Mouse (Mus musculus) hindbrain, embryonic 12.5 days (tissue): ENCODE data around the gene Rpl10a. TPM values are rescaled to one million over a fixed set of nuclear protein-coding genes. Genes with fewer than 3 reads are reported as not detected.

Experiments
- ATAC-seq: fragments of 200-750 bp; cut with Nextera tagmentation; 2 replicates; pipeline ENCODE4 v1.8.0; 2017; ENCODE audit warnings: moderate TSS enrichment; ENCODE audit not compliant: low FRiP score
- H3K27ac ChIP-seq: fragments of 300-500 bp; sonication (generic); 2 replicates; pipeline ENCODE4 v1.5.1; 2016; ENCODE audit warnings: mild to moderate bottlenecking
- H3K27me3 ChIP-seq: fragments of 300-500 bp; sonication (generic); 2 replicates; pipeline ENCODE4 v1.6.1; 2016; ENCODE audit warnings: mild to moderate bottlenecking
- H3K36me3 ChIP-seq: fragments of 300-500 bp; sonication (generic); 2 replicates; pipeline ENCODE4 v1.6.1; 2016; ENCODE audit warnings: mild to moderate bottlenecking
- H3K4me1 ChIP-seq: fragments of 300-500 bp; sonication (generic); 2 replicates; pipeline ENCODE4 v1.6.1; 2016
- H3K4me2 ChIP-seq: fragments of 300-500 bp; sonication (generic); replicated peaks from 2 replicates; pipeline ENCODE4 v1.6.1; 2016; ENCODE audit warnings: mild to moderate bottlenecking
- H3K4me3 ChIP-seq: fragments of 300-500 bp; sonication (generic); 2 replicates; pipeline ENCODE4 v1.5.1; 2016; ENCODE audit warnings: mild to moderate bottlenecking
- H3K9ac ChIP-seq: fragments of 300-500 bp; sonication (generic); 2 replicates; pipeline ENCODE4 v1.6.1; 2016; ENCODE audit warnings: mild to moderate bottlenecking, moderate library complexity
- H3K9me3 ChIP-seq: fragments of 300-500 bp; sonication (generic); replicated peaks from 2 replicates; pipeline ENCODE4 v1.6.1; 2016; ENCODE audit warnings: mild to moderate bottlenecking
- WGBS: fragments of 180-500 bp; shearing (Covaris S2); methylation state at CpG from one replicate; pipeline ENCODE4 v1.1.7; 2016; 5-methylcytosine and 5-hydroxymethylcytosine counted together
- polyA plus RNA-seq: library from polyadenylated mRNA; unstranded; fragments of >200 nt; fragmentation: Nextera tagmentation; extraction: Ambion mirVana; gene quantifications from 2 replicates; pipeline ENCODE4 v1.2.1, GENCODE M21; 2016

The Rpl10a gene
- polyA plus RNA-seq, 1 experiment from 2014 or later = 354 TPM

- Histone ChIP-seq H3K9ac (no peak overlapping the region), H3K27me3 (peaks cover 38% of the 10 kb centered on the region), H3K9me3 (no peaks in the 10 kb centered on the region), H3K4me2 (no peak overlapping the region), H3K36me3 (no peaks in the 10 kb centered on the region), H3K27ac (no peak overlapping the region), H3K4me1 (peaks cover 10% of the 10 kb centered on the region), H3K4me3 (no peak overlapping the region)
- no peak for ATAC-seq
- 5% methylated on average over 13 of the region's 13 CpGs for WGBS
Observed at GRCm38 (mm10) chr17:28368449-28368848, 40.2 kb downstream of the Rpl10a start.

GRCm38 (mm10) chr17:28369056-28369455 is 40.8 kb downstream of the Rpl10a start:
- no peak overlapping the region for H3K9ac ChIP-seq
- WGBS = 70% methylated on average over 5 of the region's 5 CpGs

DNA sequence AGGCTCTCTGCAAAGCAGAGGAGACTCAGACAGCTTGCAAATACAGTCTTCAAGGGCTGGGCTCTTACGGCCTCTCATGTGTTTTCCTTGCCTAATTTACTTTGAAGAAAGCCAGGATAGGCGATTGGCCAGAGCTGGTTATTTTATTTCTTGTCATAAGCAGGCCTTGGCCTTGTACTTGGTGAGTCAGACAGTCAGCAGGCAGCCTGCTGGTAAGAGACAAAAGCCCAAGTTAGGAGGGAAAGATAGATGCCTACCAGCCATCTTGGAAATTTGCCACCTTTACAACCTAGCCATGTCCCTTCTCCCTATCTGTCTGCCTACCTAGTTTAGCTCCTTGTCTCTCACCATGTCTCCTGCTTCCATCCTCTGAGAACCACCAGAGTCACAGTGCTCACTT is 43.0 kb downstream of the Rpl10a start:
- ATAC-seq = no peak
- Histone ChIP-seq H3K9ac (no peak overlapping the region), H3K27ac (no peak overlapping the region), H3K36me3 (no peaks in the 10 kb centered on the region), H3K4me1 (peaks cover 5% of the 10 kb centered on the region; the same call in 1 of the 2 replicates), H3K9me3 (no peaks in the 10 kb centered on the region), H3K4me2 (no peak overlapping the region), H3K4me3 (no peak overlapping the region), H3K27me3 (peaks cover 40% of the 10 kb centered on the region)
- WGBS = 79% methylated on average over 2 of the region's 2 CpGs

More at GRCm38 (mm10) chr17:28369056-28369455, 40.8 kb downstream of the Rpl10a start:
- Histone ChIP-seq H3K4me1 (peaks cover 5% of the 10 kb centered on the region), H3K36me3 (no peaks in the 10 kb centered on the region), H3K9me3 (no peaks in the 10 kb centered on the region), H3K4me2 (no peak overlapping the region), H3K27ac (no peak overlapping the region), H3K27me3 (peaks cover 38% of the 10 kb centered on the region), H3K4me3 (no peak overlapping the region)
- ATAC-seq = no peak

DNA sequence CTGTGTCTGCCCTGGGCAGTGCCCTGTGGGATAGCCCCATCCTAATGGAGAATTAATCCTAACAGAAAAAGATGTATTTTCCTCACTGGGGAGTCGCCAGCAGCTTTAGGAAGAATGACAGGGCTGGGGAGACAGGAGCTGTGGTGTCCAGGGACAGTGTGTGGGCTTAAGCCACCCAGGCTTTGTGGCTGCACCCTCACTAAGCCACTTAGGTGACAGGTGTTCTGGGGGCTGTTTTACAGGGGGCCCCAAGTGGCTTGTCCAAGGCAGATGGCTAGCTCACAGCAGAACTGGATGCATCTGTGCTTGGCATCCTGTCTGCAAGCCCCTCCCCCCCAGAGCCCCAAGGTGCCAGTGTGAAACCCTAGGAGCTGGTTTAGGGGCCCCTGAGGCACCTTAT is 43.7 kb downstream of the Rpl10a start:
- WGBS = 61% methylated on average over 1 of the region's 1 CpGs
- Histone ChIP-seq H3K27ac (no peak overlapping the region), H3K9me3 (no peaks in the 10 kb centered on the region), H3K4me2 (no peak overlapping the region), H3K9ac (no peak overlapping the region), H3K4me1 (peaks cover 5% of the 10 kb centered on the region; the same call in 1 of the 2 replicates), H3K36me3 (no peaks in the 10 kb centered on the region), H3K4me3 (no peak overlapping the region), H3K27me3 (peaks cover 42% of the 10 kb centered on the region)
- ATAC-seq = no peak

DNA sequence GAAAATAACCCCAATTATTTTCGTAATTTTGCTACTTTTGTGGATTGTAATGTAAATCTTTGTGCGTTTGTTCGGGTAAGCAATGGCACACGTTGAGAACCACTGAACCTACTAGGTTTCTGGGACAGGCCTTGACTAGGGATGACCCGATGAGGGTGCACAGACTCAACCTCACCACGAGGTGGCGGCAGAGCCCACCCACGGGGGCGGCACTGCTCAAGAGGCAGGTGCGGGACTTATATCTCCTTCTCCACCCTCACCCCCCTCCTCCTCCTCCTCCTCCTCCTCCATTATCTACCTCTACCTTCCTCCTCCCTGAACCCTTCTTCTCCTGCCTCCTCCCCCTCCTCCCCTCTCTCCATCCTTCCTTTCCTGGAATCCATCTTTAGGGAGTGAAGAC is 45.5 kb downstream of the Rpl10a start:
- no peaks in the 10 kb centered on the region for H3K36me3 ChIP-seq
- no peak overlapping the region for H3K27ac ChIP-seq
- no peak for ATAC-seq
- H3K4me1 ChIP-seq = peaks cover 5% of the 10 kb centered on the region; the same call in 1 of the 2 replicates
- 16% methylated on average over 9 of the region's 10 CpGs for WGBS
- H3K27me3 ChIP-seq = peaks cover 38% of the 10 kb centered on the region
- H3K9ac ChIP-seq = no peak overlapping the region
- H3K4me3 ChIP-seq = no peak overlapping the region
- H3K9me3 ChIP-seq = no peaks in the 10 kb centered on the region
- no peak overlapping the region for H3K4me2 ChIP-seq

DNA sequence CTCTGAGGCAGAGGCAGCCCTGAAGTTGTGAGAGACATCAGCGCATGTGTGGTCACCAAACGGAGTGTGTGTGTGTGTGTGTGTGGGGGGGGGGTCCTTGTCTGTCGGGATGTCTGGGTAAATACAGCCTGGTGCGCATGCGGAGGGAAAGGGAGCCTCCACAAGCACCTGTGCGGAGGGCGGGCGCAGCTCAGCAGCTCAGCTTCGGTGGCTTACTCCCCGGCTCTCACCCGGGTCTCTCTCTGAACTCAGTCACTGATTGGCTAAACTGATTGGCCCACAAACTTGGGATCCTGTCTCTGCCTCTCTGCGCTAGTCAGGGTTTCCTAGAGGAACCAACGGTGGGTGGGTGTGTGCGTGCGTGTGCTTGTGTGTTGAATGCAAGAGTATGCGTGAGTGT is 46.2 kb downstream of the Rpl10a start:
- H3K9ac ChIP-seq = no peak overlapping the region; the same call in 1 of the 2 replicates
- H3K36me3 ChIP-seq = no peaks in the 10 kb centered on the region
- H3K4me3 ChIP-seq = no peak overlapping the region
- H3K27ac ChIP-seq = no peak overlapping the region
- ATAC-seq = no peak
- peaks cover 5% of the 10 kb centered on the region; the same call in 1 of the 2 replicates for H3K4me1 ChIP-seq
- H3K27me3 ChIP-seq = peaks cover 38% of the 10 kb centered on the region
- H3K4me2 ChIP-seq = no peak overlapping the region
- no peaks in the 10 kb centered on the region for H3K9me3 ChIP-seq
- WGBS = 16% methylated on average over 15 of the region's 16 CpGs

DNA sequence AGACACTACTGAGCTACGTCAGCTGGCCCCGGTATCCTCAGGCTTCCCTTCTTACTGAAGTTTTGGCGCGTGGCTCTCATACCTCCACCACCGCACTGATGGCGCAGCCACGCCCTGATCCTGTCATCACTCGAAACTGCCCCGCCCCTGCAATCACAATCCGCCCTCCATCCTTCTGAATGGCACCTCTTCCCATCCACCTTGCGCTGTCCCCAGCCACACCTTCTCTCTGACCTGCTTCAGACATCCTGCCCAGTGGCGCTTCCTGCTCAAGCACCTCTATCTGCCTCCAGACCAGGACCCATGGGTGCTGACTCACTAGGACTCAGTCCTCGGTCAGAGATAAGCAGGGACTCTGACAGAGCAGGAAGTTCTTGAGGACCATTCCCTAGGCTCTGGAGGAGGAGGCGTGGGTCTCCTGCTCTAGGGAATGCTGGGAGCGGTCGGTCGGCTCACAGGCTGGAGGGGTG is 47.4 kb downstream of the Rpl10a start:
- Histone ChIP-seq H3K27ac (no peak overlapping the region), H3K36me3 (no peaks in the 10 kb centered on the region), H3K4me3 (no peak overlapping the region), H3K4me2 (no peak overlapping the region), H3K9me3 (no peaks in the 10 kb centered on the region), H3K27me3 (peaks cover 38% of the 10 kb centered on the region), H3K9ac (no peak overlapping the region), H3K4me1 (peaks cover 8% of the 10 kb centered on the region; the same call in 1 of the 2 replicates)
- ATAC-seq = no peak
- 14% methylated on average over 17 of the region's 17 CpGs for WGBS

GRCm38 (mm10) chr17:28380255-28380654 is 52.0 kb downstream of the Rpl10a start:
- H3K9ac ChIP-seq = no peak overlapping the region
- H3K27ac ChIP-seq = no peak overlapping the region
- no peaks in the 10 kb centered on the region for H3K36me3 ChIP-seq
- peaks cover 12% of the 10 kb centered on the region for H3K27me3 ChIP-seq
- H3K4me1 ChIP-seq = peaks cover 6% of the 10 kb centered on the region; the same call in 1 of the 2 replicates
- WGBS = 12% methylated on average over 6 of the region's 6 CpGs
- no peak overlapping the region for H3K4me3 ChIP-seq
- no peak for ATAC-seq
- H3K9me3 ChIP-seq = no peaks in the 10 kb centered on the region
- H3K4me2 ChIP-seq = no peak overlapping the region

Other genes with a start within 250 kb of the Rpl10a start
- 1.9 and 2.6 TPM in 2 replicates for gene Tcp11, start 247.8 kb upstream of the Rpl10a start, polyA plus RNA-seq
- gene Scube3, start 186.3 kb upstream of the Rpl10a start, polyA plus RNA-seq = 11.1 and 12.4 TPM in 2 replicates
- 50.0 and 50.6 TPM in 2 replicates for gene Zfp523, start 151.3 kb upstream of the Rpl10a start, polyA plus RNA-seq
- gene Def6, start 120.7 kb upstream of the Rpl10a start, polyA plus RNA-seq = 5.7 and 6.1 TPM in 2 replicates
- gene Ppard, start 95.8 kb upstream of the Rpl10a start, polyA plus RNA-seq = 1.7 and 2.4 TPM in 2 replicates
- 24.7 and 28.3 TPM in 2 replicates for gene Fance, start 15.0 kb upstream of the Rpl10a start, polyA plus RNA-seq
- gene Tead3, start 22.3 kb downstream of the Rpl10a start, polyA plus RNA-seq = 7.0 and 7.7 TPM in 2 replicates
- gene Tulp1, start 36.8 kb downstream of the Rpl10a start, polyA plus RNA-seq = 5.0 and 6.8 TPM in 2 replicates
- 28.3 and 32.6 TPM in 2 replicates for gene Fkbp5, start 189.1 kb downstream of the Rpl10a start, polyA plus RNA-seq
- gene Armc12, start 202.3 kb downstream of the Rpl10a start, polyA plus RNA-seq = not detected in 2 replicates
- gene Clpsl2, start 220.9 kb downstream of the Rpl10a start, polyA plus RNA-seq = not detected in 2 replicates
- not detected in 2 replicates for gene Clps, start 232.3 kb downstream of the Rpl10a start, polyA plus RNA-seq
- gene Lhfpl5, start 247.2 kb downstream of the Rpl10a start, polyA plus RNA-seq = 2.0 and 3.4 TPM in 2 replicates